Mouse (Mus musculus): ENCODE results near the gene Fam181a.

GRCm38 (mm10) chr12:103353538-103353937 is 42.8 kb downstream of the Fam181a start:
- TF ChIP-seq CTCF (IDR thresholded peaks at IDR 0.05; ENCODE audit: insufficient read depth, low read depth, low read length) (no peak), POLR2A (IDR thresholded peaks at IDR 0.05; ENCODE audit: insufficient read depth, low read depth, low read length) (no peak)
